Mouse (Mus musculus) CD8-positive naive resting alpha-beta T cell, adult 2 months (primary cell): ENCODE results near the gene Ifna6.
"Not testable (repeated sequence)": the region's sequence is repeated elsewhere in the genome, so short reads cannot be mapped to it uniquely, and the experiment has no call there.

Experiments used
- DNase-seq, 2 experiments: peaks; one replicate each; pipeline ENCODE4 v3.0.0; 2022; ENCODE audit warnings: low read depth in 2 of 2, low spot score in 2 of 2

Gene Ifna6

DNA sequence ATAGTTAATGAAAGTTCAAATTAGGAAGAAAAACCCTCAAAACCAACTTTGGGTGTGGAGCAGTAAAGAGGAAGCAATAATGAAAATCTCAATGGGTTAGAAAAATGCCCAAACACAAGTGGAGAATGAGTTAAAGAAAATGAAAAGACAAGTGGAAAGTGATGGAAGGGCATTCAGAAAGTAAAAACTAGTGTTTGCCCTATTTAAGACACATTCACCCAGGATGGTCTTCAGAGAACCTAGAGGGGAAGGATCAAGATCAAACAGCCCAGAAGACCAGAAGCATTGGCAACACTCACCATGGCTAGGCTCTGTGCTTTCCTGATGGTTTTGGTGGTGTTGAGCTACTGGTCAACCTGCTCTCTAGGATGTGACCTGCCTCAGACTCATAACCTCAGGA lies at the start of gene Ifna6:
Gene Ifna6 (plus strand): TSS at position 301 of the 400 bp plus-strand sequence.
- DNase-seq: not testable (repeated sequence)

DNA sequence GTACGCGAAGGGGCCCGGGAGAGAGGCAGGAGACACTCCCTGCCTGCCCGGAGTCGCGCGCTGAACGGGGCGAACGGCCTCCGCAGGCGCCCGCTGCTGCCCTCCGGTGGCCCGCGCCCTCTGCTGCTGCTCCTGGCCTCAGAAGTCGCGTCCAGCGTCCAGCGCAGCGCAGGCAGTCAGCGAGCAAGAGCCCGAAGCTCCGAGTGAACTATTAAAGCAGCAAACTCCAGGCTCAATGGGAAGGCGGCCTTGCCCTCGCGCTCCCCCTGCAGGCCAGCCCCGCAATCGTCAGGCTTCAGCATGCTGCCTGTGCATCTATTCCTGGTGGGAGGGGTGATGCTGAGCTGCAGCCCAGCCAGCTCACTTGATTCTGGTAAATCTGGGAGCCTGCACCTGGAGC lies 47.7 kb upstream of the Ifna6 start, which contains the start of gene Gm13272:
Gene Gm13272 (plus strand): TSS at position 301 of the 400 bp plus-strand sequence.
- DNase-seq: not testable (repeated sequence)

DNA sequence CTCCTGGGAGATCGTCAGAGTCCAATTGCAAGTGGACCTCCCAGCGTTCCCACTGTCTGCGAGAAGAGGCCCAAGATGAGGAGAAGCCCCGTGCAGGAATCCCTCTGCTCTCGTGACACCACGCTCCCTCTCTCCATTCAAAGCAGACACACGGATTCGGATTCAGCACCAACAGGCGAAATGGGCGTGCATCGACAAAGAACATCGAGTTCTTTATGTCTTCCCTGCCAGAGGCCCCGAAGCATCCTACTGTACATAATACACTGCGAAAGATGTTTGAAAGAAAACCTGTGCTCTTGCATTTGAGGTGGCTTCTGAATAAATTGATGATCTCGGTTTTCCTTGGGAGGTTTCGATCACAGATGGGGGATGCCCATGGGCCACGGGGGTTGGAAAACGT lies 46.9 kb upstream of the Ifna6 start:
- DNase-seq: not testable (repeated sequence)

DNA sequence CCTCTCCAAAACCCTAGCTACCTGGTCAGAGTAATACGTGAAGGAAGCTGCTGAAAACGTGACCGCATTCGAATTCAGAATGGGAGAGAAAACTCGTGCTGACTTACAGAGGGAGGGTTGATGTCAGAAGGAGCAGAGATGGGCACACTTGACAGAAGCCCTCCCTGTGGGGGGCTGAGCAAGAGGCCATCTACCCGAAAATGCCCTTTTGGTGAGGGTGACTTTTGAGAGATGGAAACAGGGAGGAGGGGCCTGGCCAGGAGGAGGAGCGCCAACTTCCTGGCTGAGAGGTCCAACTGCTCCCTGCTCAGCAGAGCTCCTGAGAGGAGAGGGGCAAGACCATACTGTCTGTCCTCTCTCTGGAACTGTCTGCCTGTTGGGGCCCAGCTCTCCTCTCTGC lies 45.4 kb upstream of the Ifna6 start, which contains the start of gene Ifnz:
Gene Ifnz (plus strand): TSS at position 301 of the 400 bp plus-strand sequence.
- DNase-seq: not testable (repeated sequence)

DNA sequence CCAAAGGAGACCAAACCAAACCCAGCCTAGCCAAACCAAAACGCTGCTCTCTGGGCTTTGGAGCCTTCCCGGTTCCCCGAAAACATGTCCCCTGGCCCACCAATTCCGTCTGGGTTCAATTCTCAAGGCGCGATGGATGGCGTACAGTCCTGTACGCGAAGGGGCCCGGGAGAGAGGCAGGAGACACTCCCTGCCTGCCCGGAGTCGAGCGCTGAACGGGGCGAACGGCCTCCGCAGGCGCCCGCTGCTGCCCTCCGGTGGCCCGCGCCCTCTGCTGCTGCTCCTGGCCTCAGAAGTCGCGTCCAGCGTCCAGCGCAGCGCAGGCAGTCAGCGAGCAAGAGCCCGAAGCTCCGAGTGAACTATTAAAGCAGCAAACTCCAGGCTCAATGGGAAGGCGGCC lies 44.9 kb upstream of the Ifna6 start:
- not testable (repeated sequence) for DNase-seq

DNA sequence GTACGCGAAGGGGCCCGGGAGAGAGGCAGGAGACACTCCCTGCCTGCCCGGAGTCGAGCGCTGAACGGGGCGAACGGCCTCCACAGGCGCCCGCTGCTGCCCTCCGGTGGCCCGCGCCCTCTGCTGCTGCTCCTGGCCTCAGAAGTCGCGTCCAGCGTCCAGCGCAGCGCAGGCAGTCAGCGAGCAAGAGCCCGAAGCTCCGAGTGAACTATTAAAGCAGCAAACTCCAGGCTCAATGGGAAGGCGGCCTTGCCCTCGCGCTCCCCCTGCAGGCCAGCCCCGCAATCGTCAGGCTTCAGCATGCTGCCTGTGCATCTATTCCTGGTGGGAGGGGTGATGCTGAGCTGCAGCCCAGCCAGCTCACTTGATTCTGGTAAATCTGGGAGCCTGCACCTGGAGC lies 41.8 kb upstream of the Ifna6 start, which contains the start of gene Gm13276:
Gene Gm13276 (plus strand): TSS at position 301 of the 400 bp plus-strand sequence.
- not testable (repeated sequence) for DNase-seq

DNA sequence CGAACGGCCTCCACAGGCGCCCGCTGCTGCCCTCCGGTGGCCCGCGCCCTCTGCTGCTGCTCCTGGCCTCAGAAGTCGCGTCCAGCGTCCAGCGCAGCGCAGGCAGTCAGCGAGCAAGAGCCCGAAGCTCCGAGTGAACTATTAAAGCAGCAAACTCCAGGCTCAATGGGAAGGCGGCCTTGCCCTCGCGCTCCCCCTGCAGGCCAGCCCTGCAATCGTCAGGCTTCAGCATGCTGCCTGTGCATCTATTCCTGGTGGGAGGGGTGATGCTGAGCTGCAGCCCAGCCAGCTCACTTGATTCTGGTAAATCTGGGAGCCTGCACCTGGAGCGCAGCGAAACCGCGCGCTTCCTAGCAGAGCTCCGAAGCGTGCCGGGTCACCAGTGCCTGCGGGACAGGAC lies 38.8 kb upstream of the Ifna6 start, which contains the start of gene Gm13277:
Gene Gm13277 (plus strand): TSS at position 231 of the 400 bp plus-strand sequence.
- DNase-seq: peak; percentile 54 to 61

DNA sequence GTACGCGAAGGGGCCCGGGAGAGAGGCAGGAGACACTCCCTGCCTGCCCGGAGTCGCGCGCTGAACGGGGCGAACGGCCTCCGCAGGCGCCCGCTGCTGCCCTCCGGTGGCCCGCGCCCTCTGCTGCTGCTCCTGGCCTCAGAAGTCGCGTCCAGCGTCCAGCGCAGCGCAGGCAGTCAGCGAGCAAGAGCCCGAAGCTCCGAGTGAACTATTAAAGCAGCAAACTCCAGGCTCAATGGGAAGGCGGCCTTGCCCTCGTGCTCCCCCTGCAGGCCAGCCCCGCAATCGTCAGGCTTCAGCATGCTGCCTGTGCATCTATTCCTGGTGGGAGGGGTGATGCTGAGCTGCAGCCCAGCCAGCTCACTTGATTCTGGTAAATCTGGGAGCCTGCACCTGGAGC lies 36.0 kb upstream of the Ifna6 start, which contains the start of gene Gm13278:
Gene Gm13278 (plus strand): TSS at position 301 of the 400 bp plus-strand sequence.
- not testable (repeated sequence) for DNase-seq

DNA sequence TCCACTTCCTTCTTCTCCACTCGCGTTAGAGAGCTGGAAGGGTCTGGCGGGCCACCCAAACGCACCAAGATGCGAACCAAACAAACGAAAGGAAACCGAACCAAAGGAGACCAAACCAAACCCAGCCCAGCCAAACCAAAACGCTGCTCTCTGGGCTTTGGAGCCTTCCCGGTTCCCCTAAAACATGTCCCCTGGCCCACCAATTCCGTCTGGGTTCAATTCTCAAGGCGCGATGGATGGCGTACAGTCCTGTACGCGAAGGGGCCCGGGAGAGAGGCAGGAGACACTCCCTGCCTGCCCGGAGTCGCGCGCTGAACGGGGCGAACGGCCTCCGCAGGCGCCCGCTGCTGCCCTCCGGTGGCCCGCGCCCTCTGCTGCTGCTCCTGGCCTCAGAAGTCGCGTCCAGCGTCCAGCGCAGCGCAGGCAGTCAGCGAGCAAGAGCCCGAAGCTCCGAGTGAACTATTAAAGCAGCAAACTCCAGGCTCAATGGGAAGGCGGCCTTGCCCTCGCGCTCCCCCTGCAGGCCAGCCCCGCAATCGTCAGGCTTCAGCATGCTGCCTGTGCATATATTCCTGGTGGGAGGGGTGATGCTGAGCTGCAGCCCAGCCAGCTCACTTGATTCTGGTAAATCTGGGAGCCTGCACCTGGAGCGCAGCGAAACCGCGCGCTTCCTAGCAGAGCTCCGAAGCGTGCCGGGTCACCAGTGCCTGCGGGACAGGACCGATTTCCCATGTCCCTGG lies 33.1 kb upstream of the Ifna6 start, which contains the start of gene Gm13275:
Gene Gm13275 (plus strand): TSS at position 552 of the 740 bp plus-strand sequence.
- DNase-seq: peak; percentile 79 to 86

DNA sequence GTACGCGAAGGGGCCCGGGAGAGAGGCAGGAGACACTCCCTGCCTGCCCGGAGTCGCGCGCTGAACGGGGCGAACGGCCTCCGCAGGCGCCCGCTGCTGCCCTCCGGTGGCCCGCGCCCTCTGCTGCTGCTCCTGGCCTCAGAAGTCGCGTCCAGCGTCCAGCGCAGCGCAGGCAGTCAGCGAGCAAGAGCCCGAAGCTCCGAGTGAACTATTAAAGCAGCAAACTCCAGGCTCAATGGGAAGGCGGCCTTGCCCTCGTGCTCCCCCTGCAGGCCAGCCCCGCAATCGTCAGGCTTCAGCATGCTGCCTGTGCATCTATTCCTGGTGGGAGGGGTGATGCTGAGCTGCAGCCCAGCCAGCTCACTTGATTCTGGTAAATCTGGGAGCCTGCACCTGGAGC lies 30.1 kb upstream of the Ifna6 start, which contains the start of gene Gm13279:
Gene Gm13279 (plus strand): TSS at position 301 of the 400 bp plus-strand sequence.
- DNase-seq: not testable (repeated sequence)

DNA sequence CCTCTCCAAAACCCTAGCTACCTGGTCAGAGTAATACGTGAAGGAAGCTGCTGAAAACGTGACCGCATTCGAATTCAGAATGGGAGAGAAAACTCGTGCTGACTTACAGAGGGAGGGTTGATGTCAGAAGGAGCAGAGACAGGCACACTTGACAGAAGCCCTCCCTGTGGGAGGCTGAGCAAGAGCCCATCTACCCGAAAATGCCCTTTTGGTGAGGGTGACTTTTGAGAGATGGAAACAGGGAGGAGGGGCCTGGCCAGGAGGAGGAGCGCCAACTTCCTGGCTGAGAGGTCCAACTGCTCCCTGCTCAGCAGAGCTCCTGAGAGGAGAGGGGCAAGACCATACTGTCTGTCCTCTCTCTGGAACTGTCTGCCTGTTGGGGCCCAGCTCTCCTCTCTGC lies 27.9 kb upstream of the Ifna6 start, which contains the start of gene Gm13285:
Gene Gm13285 (plus strand): TSS at position 301 of the 400 bp plus-strand sequence.
- not testable (repeated sequence) for DNase-seq

DNA sequence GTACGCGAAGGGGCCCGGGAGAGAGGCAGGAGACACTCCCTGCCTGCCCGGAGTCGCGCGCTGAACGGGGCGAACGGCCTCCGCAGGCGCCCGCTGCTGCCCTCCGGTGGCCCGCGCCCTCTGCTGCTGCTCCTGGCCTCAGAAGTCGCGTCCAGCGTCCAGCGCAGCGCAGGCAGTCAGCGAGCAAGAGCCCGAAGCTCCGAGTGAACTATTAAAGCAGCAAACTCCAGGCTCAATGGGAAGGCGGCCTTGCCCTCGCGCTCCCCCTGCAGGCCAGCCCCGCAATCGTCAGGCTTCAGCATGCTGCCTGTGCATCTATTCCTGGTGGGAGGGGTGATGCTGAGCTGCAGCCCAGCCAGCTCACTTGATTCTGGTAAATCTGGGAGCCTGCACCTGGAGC lies 24.3 kb upstream of the Ifna6 start, which contains the start of gene Gm13287:
Gene Gm13287 (plus strand): TSS at position 301 of the 400 bp plus-strand sequence.
- DNase-seq: not testable (repeated sequence)

DNA sequence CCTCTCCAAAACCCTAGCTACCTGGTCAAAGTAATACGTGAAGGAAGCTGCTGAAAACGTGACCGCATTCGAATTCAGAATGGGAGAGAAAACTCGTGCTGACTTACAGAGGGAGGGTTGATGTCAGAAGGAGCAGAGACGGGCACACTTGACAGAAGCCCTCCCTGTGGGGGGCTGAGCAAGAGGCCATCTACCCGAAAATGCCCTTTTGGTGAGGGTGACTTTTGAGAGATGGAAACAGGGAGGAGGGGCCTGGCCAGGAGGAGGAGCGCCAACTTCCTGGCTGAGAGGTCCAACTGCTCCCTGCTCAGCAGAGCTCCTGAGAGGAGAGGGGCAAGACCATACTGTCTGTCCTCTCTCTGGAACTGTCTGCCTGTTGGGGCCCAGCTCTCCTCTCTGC lies 22.0 kb upstream of the Ifna6 start, which contains the start of gene Gm13288:
Gene Gm13288 (plus strand): TSS at position 301 of the 400 bp plus-strand sequence.
- DNase-seq: not testable (repeated sequence)

DNA sequence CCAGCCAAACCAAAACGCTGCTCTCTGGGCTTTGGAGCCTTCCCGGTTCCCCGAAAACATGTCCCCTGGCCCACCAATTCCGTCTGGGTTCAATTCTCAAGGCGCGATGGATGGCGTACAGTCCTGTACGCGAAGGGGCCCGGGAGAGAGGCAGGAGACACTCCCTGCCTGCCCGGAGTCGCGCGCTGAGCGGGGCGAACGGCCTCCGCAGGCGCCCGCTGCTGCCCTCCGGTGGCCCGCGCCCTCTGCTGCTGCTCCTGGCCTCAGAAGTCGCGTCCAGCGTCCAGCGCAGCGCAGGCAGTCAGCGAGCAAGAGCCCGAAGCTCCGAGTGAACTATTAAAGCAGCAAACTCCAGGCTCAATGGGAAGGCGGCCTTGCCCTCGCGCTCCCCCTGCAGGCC lies 21.5 kb upstream of the Ifna6 start:
- peak in 1 of 2 experiments; percentile 8 for DNase-seq

DNA sequence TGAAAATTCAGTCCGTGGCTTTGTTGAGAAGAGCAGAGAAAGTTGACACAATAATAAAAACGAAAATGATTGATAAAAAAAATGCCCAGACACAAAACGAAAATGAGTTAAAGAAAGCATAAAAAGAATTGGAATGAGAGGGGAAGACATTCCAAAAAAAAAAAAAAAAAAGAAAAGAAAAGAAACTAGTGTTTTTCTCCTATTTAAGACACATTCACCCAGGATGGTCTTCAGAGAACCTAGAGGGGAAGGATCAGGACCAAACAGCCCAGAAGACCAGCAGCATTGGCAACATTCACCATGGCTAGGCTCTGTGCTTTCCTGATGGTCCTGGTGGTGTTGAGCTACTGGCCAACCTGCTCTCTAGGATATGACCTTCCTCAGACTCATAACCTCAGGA lies 11.3 kb upstream of the Ifna6 start, which contains the start of gene Ifna7:
Gene Ifna7 (plus strand): TSS at position 301 of the 400 bp plus-strand sequence.
- no peak for DNase-seq

DNA sequence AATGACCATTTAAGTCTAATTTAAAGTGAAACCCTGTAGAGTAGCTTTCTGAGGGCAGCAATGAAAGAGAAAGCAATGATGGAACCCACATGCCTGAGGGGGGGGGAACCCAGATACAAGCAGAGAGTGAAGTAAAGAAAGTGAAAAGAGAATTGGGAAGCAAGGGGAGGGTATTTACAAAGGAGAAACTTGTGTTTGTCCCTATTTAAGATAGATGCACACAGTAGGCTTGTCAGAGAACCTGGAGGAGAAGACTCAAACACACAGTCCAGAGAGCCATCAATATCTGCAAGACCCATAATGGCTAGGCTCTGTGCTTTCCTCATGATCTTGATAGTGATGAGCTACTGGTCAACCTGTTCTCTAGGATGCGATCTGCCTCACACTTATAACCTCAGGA lies 7.6 kb upstream of the Ifna6 start, which contains the start of gene Ifna11:
Gene Ifna11 (plus strand): TSS at position 301 of the 400 bp plus-strand sequence.
- DNase-seq: no peak

DNA sequence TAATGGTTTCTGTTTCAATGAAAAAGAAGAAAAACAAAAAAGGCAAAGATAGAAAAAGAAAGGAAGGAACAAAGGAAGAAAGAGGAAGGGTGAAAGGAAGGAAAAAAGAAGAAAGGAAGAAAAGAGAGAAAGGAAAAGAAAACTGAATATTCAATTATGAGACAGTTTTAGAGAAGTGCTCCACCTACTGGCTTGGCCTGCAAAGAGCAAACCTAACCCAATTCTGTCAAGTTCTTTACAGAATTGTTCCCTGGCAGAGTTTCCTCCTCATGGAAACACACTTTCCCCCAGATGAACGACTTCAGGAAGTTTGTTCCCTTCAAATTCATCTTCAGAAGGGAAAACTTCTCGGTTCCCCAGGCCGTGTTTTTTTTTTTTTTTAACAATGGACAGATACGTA lies 4.2 kb upstream of the Ifna6 start:
- peak in 1 of 2 experiments; percentile 25 for DNase-seq

DNA sequence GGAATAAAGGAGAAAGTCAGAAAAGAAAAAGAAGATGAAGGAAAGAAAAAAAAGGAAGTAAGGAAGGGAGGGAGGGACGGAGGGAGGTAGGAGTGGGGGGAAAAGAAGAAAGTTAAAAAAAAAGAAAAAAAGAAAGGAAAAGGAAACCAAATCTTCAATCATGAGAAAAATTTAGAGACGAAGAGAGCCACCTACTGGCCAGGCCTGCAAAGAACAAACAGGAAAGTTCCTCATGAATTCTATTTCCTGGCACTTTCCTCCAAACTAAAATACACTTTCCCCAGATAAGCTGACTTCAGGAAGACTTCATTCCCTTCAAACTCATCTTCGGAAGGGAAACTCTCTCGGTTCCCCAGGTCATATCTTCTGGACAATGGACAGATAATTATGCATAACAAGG lies 3.3 kb downstream of the Ifna6 start:
- DNase-seq: peak in 1 of 2 experiments; percentile 37

DNA sequence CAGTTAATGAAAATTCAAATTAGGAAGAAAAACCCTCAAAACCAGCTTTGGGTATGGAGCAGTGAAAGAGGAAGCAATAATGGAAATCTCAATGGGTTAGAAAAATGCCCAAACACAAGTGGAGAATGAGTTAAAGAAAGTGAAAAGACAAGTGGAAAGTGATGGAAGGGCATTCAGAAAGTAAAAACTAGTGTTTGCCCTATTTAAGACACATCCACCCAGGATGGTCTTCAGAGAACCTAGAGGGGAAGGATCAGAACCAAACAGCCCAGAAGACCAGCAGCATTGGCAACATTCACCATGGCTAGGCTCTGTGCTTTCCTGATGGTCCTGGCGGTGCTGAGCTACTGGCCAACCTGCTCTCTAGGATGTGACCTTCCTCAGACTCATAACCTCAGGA lies 8.0 kb downstream of the Ifna6 start, which contains the start of gene Ifna5:
Gene Ifna5 (plus strand): TSS at position 301 of the 400 bp plus-strand sequence.
- not testable (repeated sequence) for DNase-seq

DNA sequence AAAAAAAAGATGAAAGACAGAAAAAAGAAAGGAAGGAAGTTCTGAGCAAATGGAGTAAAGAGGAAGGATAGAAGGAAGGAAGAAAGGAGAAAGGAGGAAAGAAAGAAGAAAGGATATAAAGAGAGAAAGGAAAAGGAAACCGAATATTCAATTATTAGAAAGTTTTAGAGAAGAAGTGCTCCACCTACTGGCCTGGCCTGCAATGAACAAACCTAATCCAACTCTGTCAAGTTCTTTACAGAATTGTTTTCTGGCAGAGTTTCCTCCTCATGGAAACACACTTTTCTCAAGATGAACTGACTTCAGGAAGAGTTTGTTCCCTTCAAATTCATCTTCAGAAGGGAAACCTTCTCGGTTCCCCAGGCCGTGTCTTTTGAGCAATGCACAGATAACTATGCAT lies 11.6 kb downstream of the Ifna6 start:
- DNase-seq: peak in 1 of 2 experiments; percentile 15

DNA sequence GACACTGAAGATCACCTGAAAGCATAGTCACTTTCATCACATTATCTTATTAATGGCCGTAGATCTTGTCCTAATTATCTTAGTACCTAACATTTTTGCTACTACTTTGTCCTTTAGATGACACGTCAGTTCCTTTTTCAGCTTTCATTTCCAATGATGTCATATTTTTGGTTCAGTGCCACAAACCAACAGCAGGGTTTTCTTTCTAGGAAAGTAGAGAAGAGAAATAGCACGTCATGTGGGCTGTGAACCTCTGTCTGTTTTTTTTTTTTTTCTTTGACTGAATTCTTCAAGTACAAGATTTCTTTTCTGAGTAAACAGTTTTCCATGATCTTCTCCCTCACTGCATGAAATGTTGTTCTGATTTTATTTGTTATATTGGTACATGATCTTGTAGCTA lies 12.8 kb downstream of the Ifna6 start:
- no peak for DNase-seq
